Mouse (Mus musculus) MEL (cell line): ENCODE measurements at regions not wholly inside any gene's neighbourhood (a gene's known extent, or its start where the extent isn't known, plus 50 kb on each side); places are given as distances from the start of the nearest gene placed in this dataset.

Experiments
- DNase-seq: peaks from one replicate; pipeline ENCODE4 v3.0.0; 2011; ENCODE audit warnings: low read depth, low spot score
- H3K27ac ChIP-seq: 2 replicates; pipeline ENCODE4 v1.5.1; 2012; ENCODE audit warnings: low read depth, mild to moderate bottlenecking, control low read depth, low read length, moderate library complexity; ENCODE audit not compliant: control insufficient read depth
- H3K27me3 ChIP-seq, 2 experiments: fragments of 150-350 bp in 1 of 2; sonication (generic) in 1 of 2; 2 replicates each; pipeline ENCODE4 v1.6.1; 2012; ENCODE audit warnings: low read length in 2 of 2, mild to moderate bottlenecking in 2 of 2, improper control_type of control experiment in 1 of 2, moderate library complexity in 1 of 2; ENCODE audit not compliant: insufficient read depth in 2 of 2, control insufficient read depth in 1 of 2
- H3K36me3 ChIP-seq, 2 experiments: 2 replicates each; pipeline ENCODE4 v1.6.1; 2012 to 2014; ENCODE audit warnings: low read length in 2 of 2, improper control_type of control experiment in 1 of 2, inconsistent platforms in 1 of 2, mild to moderate bottlenecking in 1 of 2; ENCODE audit not compliant: insufficient read depth in 2 of 2, control insufficient read depth in 1 of 2
- H3K4me1 ChIP-seq, 2 experiments: fragments of 150-350 bp in 1 of 2; sonication (generic) in 1 of 2; 2 replicates each; pipeline ENCODE4 v1.6.1; 2012; ENCODE audit warnings: low read length in 2 of 2, improper control_type of control experiment in 1 of 2, mild to moderate bottlenecking in 1 of 2; ENCODE audit not compliant: insufficient read depth in 2 of 2, control insufficient read depth in 1 of 2
- H3K4me3 ChIP-seq, 2 experiments: fragments of 150-350 bp in 1 of 2; sonication (generic) in 1 of 2; 2 replicates each; pipeline ENCODE4 v1.5.1; 2012; ENCODE audit warnings: low read depth in 2 of 2, low read length in 2 of 2, mild to moderate bottlenecking in 2 of 2, moderate library complexity in 2 of 2, control low read depth in 1 of 2, improper control_type of control experiment in 1 of 2; ENCODE audit not compliant: control insufficient read depth in 1 of 2, insufficient read depth in 1 of 2
- H3K79me2 ChIP-seq: 2 replicates; pipeline ENCODE4 v1.6.1; 2012; ENCODE audit warnings: mild to moderate bottlenecking, low read length, moderate library complexity; ENCODE audit not compliant: control insufficient read depth, poor library complexity, insufficient read depth
- H3K9ac ChIP-seq: 2 replicates; pipeline ENCODE4 v1.6.1; 2012; ENCODE audit warnings: low read depth, mild to moderate bottlenecking, control low read depth, low read length, moderate library complexity; ENCODE audit not compliant: control insufficient read depth, poor library complexity, severe bottlenecking
- H3K9me3 ChIP-seq: fragments of 150-350 bp; sonication (generic); replicated peaks from 2 replicates; pipeline ENCODE4 v1.6.1; 2012; ENCODE audit warnings: mild to moderate bottlenecking, low read length, improper control_type of control experiment, moderate library complexity; ENCODE audit not compliant: insufficient read depth
- BHLHE40 ChIP-seq: IDR thresholded peaks from 2 replicates; pipeline ENCODE4 v1.6.1; 2012; ENCODE audit warnings: low read depth, mild to moderate bottlenecking, inconsistent platforms, low read length, improper control_type of control experiment, borderline replicate concordance
- CHD1 ChIP-seq: IDR thresholded peaks from 2 replicates; pipeline ENCODE4 v1.6.1; 2012; ENCODE audit warnings: low read depth, mild to moderate bottlenecking, inconsistent platforms, low read length, improper control_type of control experiment
- E2F4 ChIP-seq: IDR thresholded peaks from 2 replicates; pipeline ENCODE4 v1.6.1; 2011; ENCODE audit warnings: low read depth, low read length, improper control_type of control experiment, borderline replicate concordance
- EP300 ChIP-seq, 2 experiments: IDR thresholded peaks; 2 replicates each; pipeline ENCODE4 v1.6.1; 2011; ENCODE audit warnings: improper control_type of control experiment in 2 of 2, low read length in 2 of 2, low read depth in 1 of 2, mild to moderate bottlenecking in 1 of 2
- ETS1 ChIP-seq: IDR thresholded peaks from 2 replicates; pipeline ENCODE4 v1.6.1; 2012; ENCODE audit warnings: low read depth, mild to moderate bottlenecking, inconsistent platforms, low read length, improper control_type of control experiment, moderate library complexity
- GABPA ChIP-seq: IDR thresholded peaks from 2 replicates; pipeline ENCODE4 v1.6.1; 2012; ENCODE audit warnings: low read depth, mild to moderate bottlenecking, inconsistent platforms, low read length, improper control_type of control experiment, moderate library complexity
- GATA1 ChIP-seq: IDR thresholded peaks from 2 replicates; pipeline ENCODE4 v1.6.1; 2011; ENCODE audit warnings: low read depth, low read length, improper control_type of control experiment
- MEF2A ChIP-seq: IDR thresholded peaks from 2 replicates; pipeline ENCODE4 v1.6.1; 2014; ENCODE audit warnings: low read depth, mild to moderate bottlenecking, inconsistent platforms, low read length, improper control_type of control experiment; ENCODE audit not compliant: poor library complexity, insufficient replicate concordance, severe bottlenecking; ENCODE audit errors: extremely low read depth
- MYB ChIP-seq: IDR thresholded peaks from 2 replicates; pipeline ENCODE4 v1.6.1; 2011; ENCODE audit warnings: mild to moderate bottlenecking, low read depth, low read length, improper control_type of control experiment
- NRF1 ChIP-seq: IDR thresholded peaks from 2 replicates; pipeline ENCODE4 v1.6.1; 2014; ENCODE audit warnings: low read depth, mild to moderate bottlenecking, inconsistent platforms, low read length, improper control_type of control experiment, moderate library complexity; ENCODE audit not compliant: poor library complexity, insufficient read depth, severe bottlenecking
- RAD21 ChIP-seq: IDR thresholded peaks from 2 replicates; pipeline ENCODE4 v1.6.1; 2011; ENCODE audit warnings: mild to moderate bottlenecking, low read depth, low read length, improper control_type of control experiment
- TBP ChIP-seq: IDR thresholded peaks from 2 replicates; pipeline ENCODE4 v1.8.0; 2011; ENCODE audit warnings: low read depth, low read length, improper control_type of control experiment
- TCF12 ChIP-seq: IDR thresholded peaks from 2 replicates; pipeline ENCODE4 v1.6.1; 2014; ENCODE audit warnings: low read depth, mild to moderate bottlenecking, inconsistent platforms, low read length, improper control_type of control experiment, moderate library complexity
- UBTF ChIP-seq: IDR thresholded peaks from 2 replicates; pipeline ENCODE4 v1.6.1; 2012; ENCODE audit warnings: low read depth, mild to moderate bottlenecking, inconsistent platforms, low read length, improper control_type of control experiment, moderate library complexity, borderline replicate concordance; ENCODE audit not compliant: insufficient read depth
- USF2 ChIP-seq, 2 experiments: IDR thresholded peaks; 2 replicates each; pipeline ENCODE4 v1.6.1; 2011 to 2012; ENCODE audit warnings: improper control_type of control experiment in 2 of 2, low read length in 2 of 2, borderline replicate concordance in 1 of 2, inconsistent platforms in 1 of 2, low read depth in 1 of 2, mild to moderate bottlenecking in 1 of 2; ENCODE audit not compliant: insufficient read depth in 1 of 2
- ZKSCAN1 ChIP-seq: IDR thresholded peaks from 2 replicates; pipeline ENCODE4 v1.6.1; 2012; ENCODE audit warnings: low read depth, mild to moderate bottlenecking, inconsistent platforms, low read length, improper control_type of control experiment, moderate library complexity
- ZNF384 ChIP-seq: IDR thresholded peaks from 2 replicates; pipeline ENCODE4 v1.6.1; 2012; ENCODE audit warnings: low read depth, mild to moderate bottlenecking, inconsistent platforms, low read length, improper control_type of control experiment

GRCm38 (mm10) chr1:23255925-23256629 is 141.5 kb downstream of the Ogfrl1 start (continued):
- TF ChIP-seq NRF1 (peak; percentile 23; the same call in 1 of the 2 replicates), EP300 (IDR thresholded peaks at IDR 0.05; ENCODE audit: low read depth in 1 of 2, low read length in 2 of 2) (no peak)

GRCm38 (mm10) chr1:23254235-23254634 is 143.3 kb downstream of the Ogfrl1 start:
- H3K9ac ChIP-seq: no peak overlapping the region
- TF ChIP-seq EP300 (IDR thresholded peaks at IDR 0.05; ENCODE audit: low read depth in 1 of 2, low read length in 2 of 2) (no peak), TCF12 (no peak), USF2 (IDR thresholded peaks at IDR 0.05; ENCODE audit: borderline replicate concordance in 1 of 2, insufficient read depth in 1 of 2, low read depth in 1 of 2, low read length in 2 of 2) (no peak), MYB (no peak), ETS1 (no peak), CHD1 (no peak), RAD21 (no peak), UBTF (no peak), ZNF384 (no peak), ZKSCAN1 (no peak), E2F4 (no peak), BHLHE40 (no peak), MEF2A (no peak), GATA1 (no peak), GABPA (no peak), TBP (no peak)
- no peak overlapping the region for H3K27ac ChIP-seq
- H3K79me2 ChIP-seq: peaks cover 19% of the 10 kb centered on the region
- no peaks in the 10 kb centered on the region for H3K27me3 ChIP-seq
- peaks cover 0 to 3% of the 10 kb centered on the region in 2 experiments; a peak in 2 of 4 replicates for H3K4me1 ChIP-seq
- no peak for DNase-seq
- H3K36me3 ChIP-seq: peaks cover 0 to 9% of the 10 kb centered on the region in 2 experiments; a peak in 2 of 4 replicates
- H3K9me3 ChIP-seq: no peaks in the 10 kb centered on the region
- no peak overlapping the region for H3K4me3 ChIP-seq
